Mouse (Mus musculus): ENCODE measurements around the gene Pum2. TPM values are rescaled to one million over a fixed set of nuclear protein-coding genes. Genes with fewer than 3 reads are reported as not detected.
A peak's percentile ranks its signal among the peaks of the same experiment; 100 is the strongest.
"Not testable (repeated sequence)": the region's sequence is repeated elsewhere in the genome, so short reads cannot be mapped to it uniquely, and the experiment has no call there.

Gene Pum2
- 10 to 100 TPM; 76.3 to 92.5 TPM for total RNA-seq (2021)
- long read RNA-seq, experiment 1, full-length matches to known transcripts = 17 of 41 reads
- long read RNA-seq, experiment 1, partial matches to known transcripts = 7 of 41 reads
- long read RNA-seq, experiment 1, other reads (novel, unspliced or antisense) = 17 of 41 reads
- long read RNA-seq, experiment 2, full-length matches to known transcripts = 6 of 22 reads
- long read RNA-seq, experiment 2, partial matches to known transcripts = 14 of 22 reads
- long read RNA-seq, experiment 2, other reads (novel, unspliced or antisense) = 2 of 22 reads

- DNase-seq (ENCODE audit: low spot score) = peak; percentile 89
Observed at GRCm38 (mm10) chr12:8673974-8674306, at the start of gene Pum2. TSS of gene Pum2 (plus strand) at chr12:8674134.

GRCm38 (mm10) chr12:8629537-8629936 is 44.4 kb upstream of the Pum2 start:
- no peak for DNase-seq (ENCODE audit: low spot score)

- no peak for DNase-seq (ENCODE audit: low spot score)
Observed at GRCm38 (mm10) chr12:8631691-8632090, 42.2 kb upstream of the Pum2 start.

- no peak for DNase-seq (ENCODE audit: low spot score)
Observed at GRCm38 (mm10) chr12:8632737-8633365, 41.1 kb upstream of the Pum2 start.

- DNase-seq (ENCODE audit: low spot score) = no peak
Observed at GRCm38 (mm10) chr12:8634306-8634705, 39.6 kb upstream of the Pum2 start.

- DNase-seq (ENCODE audit: low spot score) = no peak
Observed at GRCm38 (mm10) chr12:8635546-8635945, 38.4 kb upstream of the Pum2 start.

- DNase-seq (ENCODE audit: low spot score) = no peak
Observed at GRCm38 (mm10) chr12:8636945-8637344, 37.0 kb upstream of the Pum2 start.

- peak; percentile 80 for DNase-seq (ENCODE audit: low spot score)
Observed at GRCm38 (mm10) chr12:8638411-8639087, 35.4 kb upstream of the Pum2 start.

GRCm38 (mm10) chr12:8640186-8640585 is 33.7 kb upstream of the Pum2 start:
- DNase-seq (ENCODE audit: low spot score) = peak; percentile 1

- DNase-seq (ENCODE audit: low spot score) = peak; percentile 98
Observed at GRCm38 (mm10) chr12:8640711-8641424, 33.1 kb upstream of the Pum2 start.

- no peak for DNase-seq (ENCODE audit: low spot score)
Observed at GRCm38 (mm10) chr12:8641425-8641735, 32.6 kb upstream of the Pum2 start.

- not testable (repeated sequence) for DNase-seq (ENCODE audit: low spot score)
Observed at GRCm38 (mm10) chr12:8648211-8648610, 25.7 kb upstream of the Pum2 start.

- DNase-seq (ENCODE audit: low spot score) = not testable (repeated sequence)
Observed at GRCm38 (mm10) chr12:8650027-8650426, 23.9 kb upstream of the Pum2 start.

- no peak for DNase-seq (ENCODE audit: low spot score)
Observed at GRCm38 (mm10) chr12:8656596-8656995, 17.3 kb upstream of the Pum2 start.

GRCm38 (mm10) chr12:8657116-8657515 is 16.8 kb upstream of the Pum2 start:
- DNase-seq (ENCODE audit: low spot score) = no peak

GRCm38 (mm10) chr12:8657629-8658366 is 16.1 kb upstream of the Pum2 start:
- no peak for DNase-seq (ENCODE audit: low spot score)

- DNase-seq (ENCODE audit: low spot score) = no peak
Observed at GRCm38 (mm10) chr12:8659406-8660279, 14.3 kb upstream of the Pum2 start.

GRCm38 (mm10) chr12:8661747-8662146 is 12.2 kb upstream of the Pum2 start:
- DNase-seq (ENCODE audit: low spot score) = no peak

- no peak for DNase-seq (ENCODE audit: low spot score)
Observed at GRCm38 (mm10) chr12:8662175-8662574, 11.8 kb upstream of the Pum2 start.

- no peak for DNase-seq (ENCODE audit: low spot score)
Observed at GRCm38 (mm10) chr12:8662721-8663120, 11.2 kb upstream of the Pum2 start.
